Mouse (Mus musculus) intestine, embryonic 16.5 days (tissue): Measurements from ENCODE around the gene Tbc1d4. TPM values are rescaled to one million over a fixed set of nuclear protein-coding genes. Genes with fewer than 3 reads are reported as not detected.

Source experiments
- ATAC-seq: fragments of 200-750 bp; cut with Nextera tagmentation; 2 replicates; pipeline ENCODE4 v1.8.0; 2017; ENCODE audit warnings: moderate TSS enrichment, moderate library complexity
- H3K27ac ChIP-seq: fragments of 300-500 bp; sonication (generic); 2 replicates; pipeline ENCODE4 v1.5.1; 2014; ENCODE audit warnings: mild to moderate bottlenecking, low read length
- H3K27me3 ChIP-seq: fragments of 300-500 bp; sonication (generic); replicated peaks from 2 replicates; pipeline ENCODE4 v1.6.1; 2014; ENCODE audit warnings: low read length, control low read depth, mixed read lengths; ENCODE audit not compliant: control insufficient read depth, insufficient read depth
- H3K36me3 ChIP-seq: fragments of 300-500 bp; sonication (generic); 2 replicates; pipeline ENCODE4 v1.6.1; 2014; ENCODE audit warnings: low read length, control low read depth; ENCODE audit not compliant: control insufficient read depth, insufficient read depth
- H3K4me1 ChIP-seq: fragments of 300-500 bp; sonication (generic); 2 replicates; pipeline ENCODE4 v1.6.1; 2014; ENCODE audit warnings: low read length, control low read depth, mixed read lengths; ENCODE audit not compliant: control insufficient read depth, insufficient read depth
- H3K4me2 ChIP-seq: fragments of 300-500 bp; sonication (generic); 2 replicates; pipeline ENCODE4 v1.6.1; 2014; ENCODE audit warnings: low read depth, low read length, control low read depth
- H3K4me3 ChIP-seq: fragments of 300-500 bp; sonication (generic); 2 replicates; pipeline ENCODE4 v1.5.1; 2014; ENCODE audit warnings: mild to moderate bottlenecking, low read length
- H3K9ac ChIP-seq: fragments of 300-500 bp; sonication (generic); 2 replicates; pipeline ENCODE4 v1.6.1; 2014; ENCODE audit warnings: low read depth, low read length
- H3K9me3 ChIP-seq: fragments of 300-500 bp; sonication (generic); 2 replicates; pipeline ENCODE4 v1.6.1; 2016; ENCODE audit warnings: low read length, control low read depth; ENCODE audit not compliant: control insufficient read depth
- WGBS: fragments of 180-500 bp; shearing (Covaris S2); extraction: QIAGEN DNeasy Blood & Tissue Kit; methylation state at CpG from one replicate; pipeline ENCODE4 v1.1.7; 2014; 5-methylcytosine and 5-hydroxymethylcytosine counted together
- polyA plus RNA-seq: library from polyadenylated mRNA; unstranded; fragments of >200 nt; fragmentation: Nextera tagmentation; extraction: Ambion mirVana; gene quantifications from 2 replicates; pipeline ENCODE4 v1.2.1, GENCODE M21; 2015

The Tbc1d4 gene
- polyA plus RNA-seq, 1 experiment from 2014 or later = 8.4 TPM

GRCm38 (mm10) chr14:101469475-101470093 lies 139.4 kb downstream of the Tbc1d4 start:
- Histone ChIP-seq H3K9ac (no peak overlapping the region), H3K4me1 (no peaks in the 10 kb centered on the region), H3K4me3 (no peak overlapping the region), H3K27ac (no peak overlapping the region), H3K9me3 (no peaks in the 10 kb centered on the region), H3K4me2 (no peak overlapping the region), H3K27me3 (no peaks in the 10 kb centered on the region), H3K36me3 (no peaks in the 10 kb centered on the region)
- WGBS = 50% methylated on average over 5 of the region's 5 CpGs
- peak; percentile 72 for ATAC-seq

- ATAC-seq = no peak
- Histone ChIP-seq H3K9me3 (no peaks in the 10 kb centered on the region), H3K4me1 (no peaks in the 10 kb centered on the region), H3K4me2 (no peak overlapping the region), H3K27me3 (no peaks in the 10 kb centered on the region), H3K27ac (no peak overlapping the region), H3K36me3 (no peaks in the 10 kb centered on the region), H3K9ac (no peak overlapping the region), H3K4me3 (no peak overlapping the region)
- WGBS = 87% methylated on average over 4 of the region's 4 CpGs
These were observed 140.8 kb downstream of the Tbc1d4 start for GRCm38 (mm10) chr14:101468143-101468542.

- ATAC-seq = no peak
- Histone ChIP-seq H3K4me1 (no peaks in the 10 kb centered on the region), H3K4me2 (no peak overlapping the region), H3K27ac (no peak overlapping the region), H3K9me3 (no peaks in the 10 kb centered on the region), H3K4me3 (no peak overlapping the region), H3K9ac (no peak overlapping the region), H3K36me3 (no peaks in the 10 kb centered on the region), H3K27me3 (no peaks in the 10 kb centered on the region)
- WGBS = 93% methylated on average over 1 of the region's 1 CpGs
These were observed 141.5 kb downstream of the Tbc1d4 start for GRCm38 (mm10) chr14:101467532-101467931.

GRCm38 (mm10) chr14:101466521-101466920 lies 142.5 kb downstream of the Tbc1d4 start:
- H3K9me3 ChIP-seq = no peaks in the 10 kb centered on the region
- WGBS = 92% methylated on average over 11 of the region's 11 CpGs
- H3K27me3 ChIP-seq = no peaks in the 10 kb centered on the region
- H3K4me3 ChIP-seq = no peak overlapping the region
- H3K4me2 ChIP-seq = no peak overlapping the region
- H3K4me1 ChIP-seq = no peaks in the 10 kb centered on the region
- H3K9ac ChIP-seq = no peak overlapping the region
- H3K36me3 ChIP-seq = no peaks in the 10 kb centered on the region
- no peak for ATAC-seq
- no peak overlapping the region for H3K27ac ChIP-seq

GRCm38 (mm10) chr14:101465893-101466292 lies 143.1 kb downstream of the Tbc1d4 start:
- Histone ChIP-seq H3K4me3 (no peak overlapping the region), H3K9me3 (no peaks in the 10 kb centered on the region), H3K27me3 (no peaks in the 10 kb centered on the region), H3K27ac (no peak overlapping the region), H3K4me2 (no peak overlapping the region), H3K4me1 (no peaks in the 10 kb centered on the region), H3K9ac (no peak overlapping the region), H3K36me3 (no peaks in the 10 kb centered on the region)
- peak; percentile 66 for ATAC-seq
- WGBS = 65% methylated on average over 3 of the region's 3 CpGs

- Histone ChIP-seq H3K4me2 (no peak overlapping the region), H3K9ac (no peak overlapping the region), H3K4me1 (no peaks in the 10 kb centered on the region), H3K27me3 (no peaks in the 10 kb centered on the region), H3K27ac (no peak overlapping the region), H3K9me3 (no peaks in the 10 kb centered on the region), H3K36me3 (no peaks in the 10 kb centered on the region), H3K4me3 (no peak overlapping the region)
- no peak for ATAC-seq
- 16% methylated on average over 6 of the region's 6 CpGs for WGBS
These were observed 148.2 kb downstream of the Tbc1d4 start for GRCm38 (mm10) chr14:101460768-101461167.

- no peak for ATAC-seq
- H3K4me3 ChIP-seq = no peak overlapping the region
- no peak overlapping the region for H3K4me2 ChIP-seq
- no peak overlapping the region for H3K27ac ChIP-seq
- no peaks in the 10 kb centered on the region for H3K36me3 ChIP-seq
- no peak overlapping the region for H3K9ac ChIP-seq
- H3K27me3 ChIP-seq = no peaks in the 10 kb centered on the region
- no peaks in the 10 kb centered on the region for H3K9me3 ChIP-seq
- 69% methylated on average over 6 of the region's 6 CpGs for WGBS
- H3K4me1 ChIP-seq = no peaks in the 10 kb centered on the region
These were observed 156.1 kb downstream of the Tbc1d4 start for GRCm38 (mm10) chr14:101452915-101453314.

GRCm38 (mm10) chr14:101447857-101448256 lies 161.1 kb downstream of the Tbc1d4 start:
- Histone ChIP-seq H3K4me1 (no peaks in the 10 kb centered on the region), H3K36me3 (no peaks in the 10 kb centered on the region), H3K4me3 (no peak overlapping the region), H3K27me3 (no peaks in the 10 kb centered on the region), H3K9me3 (no peaks in the 10 kb centered on the region), H3K27ac (no peak overlapping the region), H3K9ac (no peak overlapping the region), H3K4me2 (no peak overlapping the region)
- 85% methylated on average over 4 of the region's 4 CpGs for WGBS
- ATAC-seq = no peak

- 62% methylated on average over 5 of the region's 5 CpGs for WGBS
- no peak for ATAC-seq
- no peaks in the 10 kb centered on the region for H3K27me3 ChIP-seq
- H3K4me1 ChIP-seq = no peaks in the 10 kb centered on the region
- H3K27ac ChIP-seq = no peak overlapping the region
- H3K9ac ChIP-seq = no peak overlapping the region
- H3K4me2 ChIP-seq = no peak overlapping the region
- H3K4me3 ChIP-seq = no peak overlapping the region
- no peaks in the 10 kb centered on the region for H3K36me3 ChIP-seq
- H3K9me3 ChIP-seq = no peaks in the 10 kb centered on the region
These were observed 163.8 kb downstream of the Tbc1d4 start for GRCm38 (mm10) chr14:101445205-101445604.

GRCm38 (mm10) chr14:101437925-101438324 lies 171.1 kb downstream of the Tbc1d4 start:
- no peaks in the 10 kb centered on the region for H3K9me3 ChIP-seq
- H3K27me3 ChIP-seq = no peaks in the 10 kb centered on the region
- no peak overlapping the region for H3K27ac ChIP-seq
- no peak for ATAC-seq
- no peaks in the 10 kb centered on the region for H3K4me1 ChIP-seq
- 84% methylated on average over 3 of the region's 3 CpGs for WGBS
- no peak overlapping the region for H3K9ac ChIP-seq
- H3K4me2 ChIP-seq = no peak overlapping the region
- H3K4me3 ChIP-seq = no peak overlapping the region
- no peaks in the 10 kb centered on the region for H3K36me3 ChIP-seq
